ENCODE assay signal across 8 mouse cellular contexts in the genomic region with DNA sequence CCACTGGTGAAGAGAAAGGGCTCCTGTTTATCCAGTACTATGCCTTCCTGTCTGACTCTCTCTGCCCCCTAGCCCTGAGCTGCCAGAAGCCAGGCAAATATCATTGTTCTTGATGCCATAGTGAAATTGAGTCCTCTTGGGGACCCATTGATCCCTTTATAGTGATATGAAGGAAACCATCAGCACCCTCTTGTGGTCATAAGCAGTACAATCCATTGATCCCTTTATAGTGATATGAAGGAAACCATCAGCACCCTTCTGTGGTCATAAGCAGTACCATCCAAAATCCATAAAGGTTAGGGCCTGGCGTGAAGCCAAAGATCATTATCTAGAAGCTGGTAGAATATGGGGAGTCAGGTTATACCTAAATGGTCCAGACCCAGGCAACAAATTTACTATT. TPM values are rescaled to one million over a fixed set of nuclear protein-coding genes. Genes with fewer than 3 reads are reported as not detected.
DNase-seq lines count a peak whose midpoint lies in the region; TF ChIP-seq lines count a peak whose summit lies in the region.
"Had no signal": no experiment of that assay in that cellular context is flagged by ENCODE, and none has a peak within 500 bp of the region (broad histone marks: within the 10 kb centered on the region; RNA-seq: fewer than 3 reads in every experiment).

No protein-coding gene starts in this region.

- no peak for TF ChIP-seq POLR2A in small intestine, adult 2 months (IDR thresholded peaks at IDR 0.05; ENCODE audit: low read depth, low read length)

- WGBS in small intestine, adult 2 months, result 35% methylated on average over 1 of the region's 1 CpGs

- no peaks in the 10 kb centered on the region for H3K27me3 ChIP-seq in small intestine, adult 2 months (ENCODE audit: control insufficient read depth, insufficient read depth, low read length)
- H3K27me3 ChIP-seq: heart, embryonic 13.5 days had no signal

- H3K4me3 ChIP-seq in small intestine, adult 2 months (ENCODE audit: low read depth, low read length), result no peak overlapping the region
- H3K4me3 ChIP-seq: heart, embryonic 13.5 days had no signal

- DNase-seq in 3T3-L1 (ENCODE audit: low read depth, low spot score), result peak; percentile 60
- DNase-seq in 416B (ENCODE audit: low read depth), result peak; percentile 66
- DNase-seq in c-Kit-positive CD71-positive TER-119-positive erythroid progenitor cells, embryonic 14.5 days (ENCODE audit: low spot score), result peak; percentile 43
- peak; percentile 15 for DNase-seq in heart, postnatal 4 days
- DNase-seq in layer of hippocampus, adult 8-10 months (ENCODE audit: low spot score in 2 of 2), result peak; percentile 25 to 39
- peak; percentile 61 for DNase-seq in lung, postnatal 14 days

- no peak overlapping the region for H3K27ac ChIP-seq in small intestine, adult 2 months (ENCODE audit: insufficient read depth, low read depth, low read length)
- H3K27ac ChIP-seq: heart, embryonic 13.5 days had no signal

- no peaks in the 10 kb centered on the region for H3K4me1 ChIP-seq in small intestine, adult 2 months (ENCODE audit: control insufficient read depth, insufficient read depth, insufficient read length, low read length)
- H3K4me1 ChIP-seq: heart, embryonic 13.5 days had no signal

- peak; percentile 29; the same call in 1 of the 2 replicates for TF ChIP-seq CTCF in small intestine, adult 2 months (IDR thresholded peaks at IDR 0.05; ENCODE audit: extremely low read depth, insufficient read length, insufficient replicate concordance, low read depth, low read length)

- H3K36me3 ChIP-seq in small intestine, adult 2 months (ENCODE audit: control insufficient read depth, insufficient read depth, low read length), result no peaks in the 10 kb centered on the region
- H3K36me3 ChIP-seq: heart, embryonic 13.5 days had no signal

RNA-seq across cellular contexts. Expression of a gene that starts 21.3 kb away (rescaled TPM):
- not detected for total RNA-seq in heart, postnatal 4 days (2021)
- not detected for total RNA-seq in layer of hippocampus, adult 8-10 months (2022)
- 0.33 TPM in 1 of 2 replicates, not detected in the other for polyA plus RNA-seq in small intestine, adult 2 months (2012; rRNA removed)
- polyA plus RNA-seq: heart, embryonic 13.5 days had no signal

RNA-seq across cellular contexts. Expression of a gene that starts 33.7 kb away (rescaled TPM):
- not detected for total RNA-seq in heart, postnatal 4 days (2021)
- total RNA-seq in layer of hippocampus, adult 8-10 months (2022), result not detected
- polyA plus RNA-seq in small intestine, adult 2 months (2012; rRNA removed), result 6.1 and 25.9 TPM in 2 replicates
- polyA plus RNA-seq: heart, embryonic 13.5 days had no signal

Comparison
In these comparisons a context has a peak if more than half of its experiments do, and no peak if none do; other contexts are left out.
1. DNase-seq: peak in every context shown above with its lines; median percentile 66 in 416B; 61 in lung, postnatal 14 days; 60 in 3T3-L1; 43 in c-Kit-positive CD71-positive TER-119-positive erythroid progenitor cells, embryonic 14.5 days; 32 in layer of hippocampus, adult 8-10 months; 15 in heart, postnatal 4 days.